Mouse (Mus musculus) 3134 (cell line): Measurements from ENCODE around the gene Kif26b.

Experiments
- DNase-seq: peaks from one replicate; pipeline ENCODE4 v3.0.0-alpha.2; 2011; ENCODE audit warnings: low spot score; ENCODE audit not compliant: insufficient read length; ENCODE audit errors: extremely low read depth

Kif26b gene

GRCm38 (mm10) chr1:178646589-178646988, 117.7 kb downstream of the Kif26b start:
- DNase-seq, result no peak

- DNase-seq, result peak; percentile 7
Measured at GRCm38 (mm10) chr1:178655525-178655924, 126.6 kb downstream of the Kif26b start.

- no peak for DNase-seq
Measured at GRCm38 (mm10) chr1:178661035-178661434, 132.1 kb downstream of the Kif26b start.

GRCm38 (mm10) chr1:178661556-178661955, 132.6 kb downstream of the Kif26b start:
- DNase-seq, result no peak

GRCm38 (mm10) chr1:178663539-178663938, 134.6 kb downstream of the Kif26b start:
- no peak for DNase-seq

- no peak for DNase-seq
Measured at GRCm38 (mm10) chr1:178664271-178664969, 135.5 kb downstream of the Kif26b start.

GRCm38 (mm10) chr1:178666524-178666923, 137.6 kb downstream of the Kif26b start:
- DNase-seq, result no peak

- DNase-seq, result no peak
Measured at GRCm38 (mm10) chr1:178667808-178668207, 138.9 kb downstream of the Kif26b start.

- no peak for DNase-seq
Measured at GRCm38 (mm10) chr1:178668907-178669306, 140.0 kb downstream of the Kif26b start.

GRCm38 (mm10) chr1:178673051-178673450, 144.1 kb downstream of the Kif26b start:
- DNase-seq, result no peak

GRCm38 (mm10) chr1:178673506-178673905, 144.6 kb downstream of the Kif26b start:
- DNase-seq, result no peak

GRCm38 (mm10) chr1:178675542-178676252, 146.8 kb downstream of the Kif26b start:
- no peak for DNase-seq

GRCm38 (mm10) chr1:178677160-178677559, 148.2 kb downstream of the Kif26b start:
- no peak for DNase-seq

- DNase-seq, result no peak
Measured at GRCm38 (mm10) chr1:178677630-178678221, 148.8 kb downstream of the Kif26b start.

- no peak for DNase-seq
Measured at GRCm38 (mm10) chr1:178683631-178684030, 154.7 kb downstream of the Kif26b start.

- no peak for DNase-seq
Measured at GRCm38 (mm10) chr1:178684991-178685680, 156.2 kb downstream of the Kif26b start.

GRCm38 (mm10) chr1:178686881-178687280, 158.0 kb downstream of the Kif26b start:
- DNase-seq, result no peak

GRCm38 (mm10) chr1:178689512-178689911, 160.6 kb downstream of the Kif26b start:
- DNase-seq, result no peak

- no peak for DNase-seq
Measured at GRCm38 (mm10) chr1:178691679-178692078, 162.8 kb downstream of the Kif26b start.

- no peak for DNase-seq
Measured at GRCm38 (mm10) chr1:178700102-178700501, 171.2 kb downstream of the Kif26b start.

- DNase-seq, result no peak
Measured at GRCm38 (mm10) chr1:178703496-178703895, 174.6 kb downstream of the Kif26b start.
